Mouse (Mus musculus) cerebellum, adult 2 months (tissue): ENCODE data around the gene Vdac2.

Experiments used
- CTCF ChIP-seq: fragments of 200-500 bp; IDR thresholded peaks from 2 replicates; pipeline ENCODE4 v1.5.1; 2011; ENCODE audit warnings: low read depth, mild to moderate bottlenecking, control low read depth, low read length, moderate library complexity, borderline replicate concordance; ENCODE audit not compliant: insufficient read depth
- POLR2A ChIP-seq: fragments of 200-500 bp; IDR thresholded peaks from 2 replicates; pipeline ENCODE4 v1.6.1; 2011; ENCODE audit warnings: low read length, control low read depth, borderline replicate concordance; ENCODE audit not compliant: insufficient read depth

DNA sequence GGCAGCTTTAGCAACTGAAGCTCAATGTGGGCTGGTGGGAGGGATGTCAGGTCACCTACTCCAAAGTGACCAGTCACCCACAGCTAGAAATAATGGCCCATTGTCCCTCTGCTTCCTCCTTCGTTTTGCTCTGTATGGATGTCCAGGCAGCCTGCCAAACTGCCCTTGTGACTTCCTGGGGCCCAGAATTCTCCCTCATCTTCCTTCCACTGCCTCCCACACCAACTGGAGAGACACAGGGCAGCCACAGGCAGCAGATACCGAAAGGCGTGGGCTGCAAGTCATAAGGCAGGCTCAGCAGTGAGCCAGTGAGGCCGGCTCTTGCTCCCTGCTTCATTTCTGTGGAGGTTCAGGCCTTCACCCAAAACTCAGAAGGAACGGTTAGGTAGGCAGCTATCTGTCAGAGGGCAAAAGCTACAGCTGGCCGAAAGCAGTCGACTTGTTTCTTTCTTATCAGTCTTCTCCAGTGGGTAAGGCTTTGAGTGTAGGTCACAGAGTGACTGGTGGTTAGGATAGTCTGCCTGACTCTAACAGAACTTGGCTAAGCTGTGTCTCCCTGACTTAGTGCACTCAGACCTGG is 2.2 kb upstream of the Vdac2 start:
- TF ChIP-seq CTCF (no peak), POLR2A (no peak)
